ENCODE assay signal across 8 mouse cellular contexts in the genomic region with DNA sequence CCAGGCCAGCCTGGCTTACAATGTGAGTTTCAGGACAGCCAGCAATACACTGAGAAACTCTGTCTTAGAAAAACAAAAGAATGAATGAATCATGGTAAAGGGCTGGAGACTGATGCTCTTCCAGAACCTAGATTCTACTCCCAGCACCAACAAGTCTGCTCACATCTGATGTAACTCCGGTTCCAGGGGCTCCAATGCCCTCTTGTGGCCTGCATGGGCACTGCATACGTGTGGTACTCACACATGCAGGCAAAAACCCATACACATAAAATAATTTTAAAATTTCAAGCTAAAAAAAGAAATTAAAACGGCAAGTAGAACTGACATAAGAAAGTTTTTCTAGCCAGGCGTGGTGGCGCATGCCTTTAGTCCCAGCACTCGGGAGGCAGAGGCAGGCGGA. TPM values are rescaled to one million over a fixed set of nuclear protein-coding genes. Genes with fewer than 3 reads are reported as not detected.
DNase-seq lines count a peak whose midpoint lies in the region; ATAC-seq and TF ChIP-seq lines count a peak whose summit lies in the region.

No protein-coding gene starts in this region.

- WGBS in heart, adult 2 months: 94% methylated on average over 7 of the region's 7 CpGs
- 84% methylated on average over 7 of the region's 7 CpGs for WGBS in bone marrow, adult 2 months
- WGBS in liver, embryonic 14.5 days (ENCODE audit: insufficient replicate concordance): 81% methylated on average over 7 of the region's 7 CpGs

- H3K27me3 ChIP-seq in heart, adult 2 months (ENCODE audit: control insufficient read depth, insufficient read depth, low read length): no peaks in the 10 kb centered on the region
- H3K27me3 ChIP-seq in liver, embryonic 14.5 days (ENCODE audit: control insufficient read depth, insufficient read depth, low read length): no peaks in the 10 kb centered on the region

- peaks cover 2% of the 10 kb centered on the region for H3K36me3 ChIP-seq in heart, adult 2 months (ENCODE audit: control insufficient read depth, insufficient read depth, low read length)
- peaks cover 75% of the 10 kb centered on the region for H3K36me3 ChIP-seq in liver, embryonic 14.5 days (replicated peaks; ENCODE audit: control insufficient read depth, insufficient read depth, low read depth)

- intact Hi-C loops in heart, adult 2 months (cut with DNase I): loop anchor here (5.0 kb wide), 1 partner anchor 33 kb away; no protein-coding TSS in a partner anchor
- intact Hi-C loops in left cerebral cortex, postnatal 36 days (cut with DNase I): no loop called here

- no peaks in the 10 kb centered on the region for H3K79me2 ChIP-seq in heart, adult 2 months (replicated peaks; ENCODE audit: control insufficient read depth, insufficient read depth, low read length)

- no peak overlapping the region for H3K27ac ChIP-seq in heart, adult 2 months
- H3K27ac ChIP-seq in bone marrow, adult 2 months (ENCODE audit: control insufficient read depth, insufficient read depth, low read depth, low read length, poor library complexity): no peak overlapping the region
- no peak overlapping the region for H3K27ac ChIP-seq in liver, embryonic 14.5 days

- no peak overlapping the region for H3K9ac ChIP-seq in heart, adult 2 months (ENCODE audit: low read depth, low read length)
- H3K9ac ChIP-seq in liver, embryonic 14.5 days (replicated peaks): no peak overlapping the region

- no peak for DNase-seq in heart, adult 2 months
- DNase-seq in heart, postnatal 4 days: no peak
- peak; percentile 42 for DNase-seq in A20 (ENCODE audit: low read depth, low spot score)
- DNase-seq in liver, embryonic 14.5 days (ENCODE audit: low read depth in 3 of 3, low spot score in 3 of 3): peak; percentile 20 to 33 (median 29)
- no peak for DNase-seq in layer of hippocampus, postnatal 36 days
- DNase-seq in left cerebral cortex, postnatal 36 days (ENCODE audit: low spot score in 2 of 2): no peak
- DNase-seq in ovary, postnatal 10 days (ENCODE audit: low spot score): no peak

- no peak overlapping the region for H3K4me2 ChIP-seq in liver, embryonic 14.5 days (ENCODE audit: low read depth)

- peak; percentile 66 for TF ChIP-seq CTCF in heart, adult 2 months (IDR thresholded peaks at IDR 0.05)
- TF ChIP-seq CTCF in bone marrow, adult 2 months (IDR thresholded peaks at IDR 0.05; ENCODE audit: control insufficient read depth, insufficient read depth, low read length): peak; percentile 72
- peak; percentile 85 for TF ChIP-seq CTCF in liver, embryonic 14.5 days (IDR thresholded peaks at IDR 0.05; ENCODE audit: low read depth)

- H3K4me3 ChIP-seq in heart, adult 2 months: no peak overlapping the region
- H3K4me3 ChIP-seq in bone marrow, adult 2 months (replicated peaks; ENCODE audit: control insufficient read depth, low read depth, low read length): no peak overlapping the region
- no peak overlapping the region for H3K4me3 ChIP-seq in liver, embryonic 14.5 days (ENCODE audit: insufficient read depth in 1 of 2, low read depth in 2 of 2, low read length in 2 of 2)

- no peak for TF ChIP-seq EP300 in heart, adult 2 months (IDR thresholded peaks at IDR 0.05; ENCODE audit: insufficient read depth, low read depth, low read length)
- TF ChIP-seq EP300 in liver, embryonic 14.5 days (IDR thresholded peaks at IDR 0.05; ENCODE audit: low read depth): no peak

- peak; percentile 43; the same call in 1 of the 2 replicates for ATAC-seq in liver, embryonic 14.5 days (ENCODE audit: insufficient read depth)

- H3K4me1 ChIP-seq in heart, adult 2 months (ENCODE audit: control insufficient read depth, insufficient read depth, low read length): no peaks in the 10 kb centered on the region
- H3K4me1 ChIP-seq in bone marrow, adult 2 months (ENCODE audit: control insufficient read depth, insufficient read depth, low read length): no peaks in the 10 kb centered on the region
- no peaks in the 10 kb centered on the region for H3K4me1 ChIP-seq in liver, embryonic 14.5 days (replicated peaks; ENCODE audit: control insufficient read depth in 2 of 2, insufficient read depth in 2 of 2, low read length in 1 of 2)

- H3K9me3 ChIP-seq in liver, embryonic 14.5 days (ENCODE audit: control insufficient read depth, low read length): no peaks in the 10 kb centered on the region

- no peak for TF ChIP-seq POLR2A in heart, adult 2 months (IDR thresholded peaks at IDR 0.05; ENCODE audit: insufficient read depth, low read depth, low read length)
- TF ChIP-seq POLR2A in bone marrow, adult 2 months (IDR thresholded peaks at IDR 0.05; ENCODE audit: borderline replicate concordance, control insufficient read depth, low read depth, low read length): no peak

RNA-seq across cellular contexts. Expression of a gene that starts 44.5 kb away (rescaled TPM):
- total RNA-seq in heart, adult 2 months (2021): 10 to 100 TPM; 74.9 to 85.1 TPM
- 17.3 and 36.7 TPM in 2 replicates for polyA plus RNA-seq in heart, adult 2 months (2012; rRNA removed)
- total RNA-seq in heart, postnatal 4 days (2021): 10 to 100 TPM; 96.8 to 99.6 TPM
- polyA plus RNA-seq in bone marrow, adult 2 months (2011; ENCODE audit: insufficient read depth, insufficient read length, low replicate concordance, missing spikeins): 20.1 and 31.2 TPM in 2 replicates
- 17.9 and 22.3 TPM in 2 replicates for polyA plus RNA-seq in liver, embryonic 14.5 days (2012; rRNA removed)
- 22.1 and 25.2 TPM in 2 replicates for polyA plus RNA-seq in liver, embryonic 14.5 days (2014; fragmentation: Nextera tagmentation; extraction: Ambion mirVana)
- total RNA-seq in layer of hippocampus, postnatal 36 days (2021): 10 to 100 TPM; 84.0 to 85.7 TPM
- 10 to 100 TPM; 80.3 to 85.1 TPM for total RNA-seq in left cerebral cortex, postnatal 36 days (2021)

Comparison
In these comparisons a context has a peak if more than half of its experiments do, and no peak if none do; other contexts are left out.
1. DNase-seq: peak in A20 (single experiment) and liver, embryonic 14.5 days (3 of 3); none in heart, adult 2 months (0 of 2), heart, postnatal 4 days (single experiment), layer of hippocampus, postnatal 36 days (0 of 2), left cerebral cortex, postnatal 36 days (0 of 2) and ovary, postnatal 10 days (single experiment).
2. Peak in every context shown above with its lines, with median percentiles within 50 percentile points of each other: CTCF ChIP-seq.